Mouse (Mus musculus): ENCODE results near the gene Bnip3. TPM values are rescaled to one million over a fixed set of nuclear protein-coding genes. Genes with fewer than 3 reads are reported as not detected.

Bnip3 gene
- polyA plus RNA-seq, 1 experiment from 2014 or later: 120 TPM

DNA sequence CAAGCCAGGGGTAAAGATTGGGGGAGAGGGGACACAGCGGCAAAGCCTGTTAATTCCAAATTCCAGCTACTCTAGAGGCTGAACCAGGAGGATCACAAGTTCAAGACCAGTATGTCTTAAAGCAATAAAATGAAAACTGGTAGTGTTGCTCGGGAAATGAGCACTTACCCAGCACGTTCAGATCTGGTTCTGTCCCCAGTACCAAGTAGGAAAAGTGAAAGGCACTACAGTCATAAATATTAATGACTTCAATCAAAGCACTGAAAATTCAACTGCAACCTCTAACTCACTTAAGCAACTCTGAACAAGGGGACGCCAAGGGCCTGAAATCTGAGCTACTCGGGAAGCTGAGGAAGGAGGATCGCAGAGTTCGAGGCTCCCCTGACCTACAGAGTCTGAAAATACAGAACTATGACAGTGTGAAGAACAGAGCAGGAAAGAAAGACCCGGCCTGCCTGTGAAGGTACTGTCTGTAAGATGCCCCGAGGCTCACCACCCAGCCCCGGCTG is 497 bp downstream of the Bnip3 start:
- Histone ChIP-seq H3K9me3 (ENCODE audit: control insufficient read depth, low read length) (no peaks in the 10 kb centered on the region), H3K27me3 (ENCODE audit: control insufficient read depth, insufficient read depth, low read length) (peaks cover 4% of the 10 kb centered on the region; the same call in 1 of the 2 replicates), H3K36me3 (replicated peaks; ENCODE audit: control insufficient read depth, insufficient read depth) (no peaks in the 10 kb centered on the region), H3K9ac (peak overlapping the region; percentile 74), H3K4me2 (replicated peaks) (peak overlapping the region; percentile 80), H3K4me1 (replicated peaks; ENCODE audit: control insufficient read depth, insufficient read depth, low read length) (peaks cover 21% of the 10 kb centered on the region), H3K4me3 (replicated peaks; ENCODE audit: low read length) (peak overlapping the region; percentile 58), H3K27ac (no peak overlapping the region)
- WGBS: 4% methylated on average over 10 of the region's 10 CpGs
- ATAC-seq (ENCODE audit: low FRiP score): no peak
- DNase-seq (ENCODE audit: low spot score): peak; percentile 32

DNA sequence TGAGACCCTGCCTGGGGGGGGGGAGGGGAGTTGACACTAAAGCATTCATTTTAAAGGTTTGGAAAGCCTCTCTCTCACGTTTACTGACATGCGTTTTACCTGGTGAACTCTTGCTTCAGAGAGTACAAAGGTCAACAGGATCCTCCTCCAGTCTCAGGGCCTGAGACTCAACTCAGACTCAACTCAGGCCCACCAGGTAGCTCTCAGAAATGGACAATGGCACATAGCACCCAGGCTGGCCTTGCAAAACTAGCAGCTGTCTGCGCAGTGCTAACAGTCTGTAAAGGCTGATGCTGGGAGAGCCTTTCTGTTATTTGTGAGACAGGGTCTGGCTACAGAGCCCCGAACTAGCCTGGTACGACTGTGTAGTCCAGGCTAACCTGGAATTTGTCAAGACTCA is 1.3 kb downstream of the Bnip3 start:
- H3K4me3 ChIP-seq (replicated peaks; ENCODE audit: low read length): no peak overlapping the region
- H3K9ac ChIP-seq: peak overlapping the region; percentile 74; the same call in 1 of the 2 replicates
- 62% methylated on average over 5 of the region's 5 CpGs for WGBS

DNA sequence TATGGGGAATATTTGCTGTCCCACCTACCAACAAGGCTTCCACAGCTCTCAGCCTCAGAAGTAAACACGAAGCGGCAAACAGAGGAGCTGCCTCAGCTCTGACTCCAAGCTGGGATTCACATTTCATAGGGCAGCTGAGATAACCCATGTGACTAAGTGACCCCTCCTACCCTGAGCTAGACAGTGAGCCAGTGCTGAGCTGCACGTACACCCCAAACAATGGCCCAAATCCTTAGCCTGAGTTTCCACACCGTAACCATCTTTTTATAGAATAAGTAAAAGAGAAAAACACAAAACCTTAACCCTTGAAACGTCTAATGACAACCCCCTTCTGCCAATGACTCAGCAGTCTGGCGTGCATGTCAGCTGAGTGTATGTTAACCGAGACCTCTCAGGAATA is 2.3 kb downstream of the Bnip3 start:
- 9% methylated on average over 7 of the region's 7 CpGs for WGBS
- Histone ChIP-seq H3K9ac (peak overlapping the region; percentile 38), H3K36me3 (replicated peaks; ENCODE audit: control insufficient read depth, insufficient read depth) (no peaks in the 10 kb centered on the region), H3K9me3 (ENCODE audit: control insufficient read depth, low read length) (no peaks in the 10 kb centered on the region), H3K27me3 (ENCODE audit: control insufficient read depth, insufficient read depth, low read length) (peaks cover 4% of the 10 kb centered on the region; the same call in 1 of the 2 replicates), H3K27ac (no peak overlapping the region), H3K4me3 (replicated peaks; ENCODE audit: low read length) (0 out of 2 replicates have a peak overlapping the region, but pooled peaks have one; percentile 1), H3K4me1 (replicated peaks; ENCODE audit: control insufficient read depth, insufficient read depth, low read length) (peaks cover 21% of the 10 kb centered on the region), H3K4me2 (replicated peaks) (peak overlapping the region; percentile 43)
- DNase-seq (ENCODE audit: low spot score): peak; percentile 33
- ATAC-seq (ENCODE audit: low FRiP score): no peak

More for the DNA sequence above, 1.3 kb downstream of the Bnip3 start:
- H3K9me3 ChIP-seq (ENCODE audit: control insufficient read depth, low read length): no peaks in the 10 kb centered on the region
- ATAC-seq (ENCODE audit: low FRiP score) (no peak), DNase-seq (ENCODE audit: low spot score) (no peak)
- peak overlapping the region; percentile 80 for H3K4me2 ChIP-seq (replicated peaks)
- H3K4me1 ChIP-seq (replicated peaks; ENCODE audit: control insufficient read depth, insufficient read depth, low read length): peaks cover 21% of the 10 kb centered on the region
- peaks cover 4% of the 10 kb centered on the region; the same call in 1 of the 2 replicates for H3K27me3 ChIP-seq (ENCODE audit: control insufficient read depth, insufficient read depth, low read length)
- no peak overlapping the region for H3K27ac ChIP-seq
- no peaks in the 10 kb centered on the region for H3K36me3 ChIP-seq (replicated peaks; ENCODE audit: control insufficient read depth, insufficient read depth)

DNA sequence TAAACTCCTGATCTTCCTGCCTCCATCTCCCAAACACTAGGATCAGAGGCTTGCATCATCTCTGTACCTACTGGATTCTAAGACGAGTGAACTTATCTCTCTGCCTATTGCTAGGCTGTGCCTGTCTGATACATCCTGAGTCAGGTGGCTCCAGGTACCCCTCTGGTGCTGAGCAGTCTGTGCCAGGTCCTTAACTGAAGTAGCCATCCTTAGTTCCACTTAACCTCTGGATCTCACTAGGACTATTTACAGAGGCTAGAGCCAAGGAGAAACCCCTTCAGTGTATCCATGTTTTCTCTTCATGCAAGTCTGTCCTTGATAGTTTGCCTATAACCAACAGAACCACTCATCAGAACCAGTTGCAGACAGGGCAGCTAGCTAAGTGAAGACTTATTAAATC is 2.9 kb downstream of the Bnip3 start:
- Histone ChIP-seq H3K4me2 (replicated peaks) (peak overlapping the region; percentile 43), H3K27ac (no peak overlapping the region), H3K9ac (peak overlapping the region; percentile 38), H3K27me3 (ENCODE audit: control insufficient read depth, insufficient read depth, low read length) (peaks cover 4% of the 10 kb centered on the region; the same call in 1 of the 2 replicates), H3K36me3 (replicated peaks; ENCODE audit: control insufficient read depth, insufficient read depth) (no peaks in the 10 kb centered on the region), H3K4me1 (replicated peaks; ENCODE audit: control insufficient read depth, insufficient read depth, low read length) (peaks cover 21% of the 10 kb centered on the region), H3K4me3 (replicated peaks; ENCODE audit: low read length) (0 out of 2 replicates have a peak overlapping the region, but pooled peaks have one; percentile 1), H3K9me3 (ENCODE audit: control insufficient read depth, low read length) (no peaks in the 10 kb centered on the region)
- ATAC-seq (ENCODE audit: low FRiP score): no peak
- DNase-seq (ENCODE audit: low spot score): no peak
- WGBS: 84% methylated on average over 1 of the region's 1 CpGs

DNA sequence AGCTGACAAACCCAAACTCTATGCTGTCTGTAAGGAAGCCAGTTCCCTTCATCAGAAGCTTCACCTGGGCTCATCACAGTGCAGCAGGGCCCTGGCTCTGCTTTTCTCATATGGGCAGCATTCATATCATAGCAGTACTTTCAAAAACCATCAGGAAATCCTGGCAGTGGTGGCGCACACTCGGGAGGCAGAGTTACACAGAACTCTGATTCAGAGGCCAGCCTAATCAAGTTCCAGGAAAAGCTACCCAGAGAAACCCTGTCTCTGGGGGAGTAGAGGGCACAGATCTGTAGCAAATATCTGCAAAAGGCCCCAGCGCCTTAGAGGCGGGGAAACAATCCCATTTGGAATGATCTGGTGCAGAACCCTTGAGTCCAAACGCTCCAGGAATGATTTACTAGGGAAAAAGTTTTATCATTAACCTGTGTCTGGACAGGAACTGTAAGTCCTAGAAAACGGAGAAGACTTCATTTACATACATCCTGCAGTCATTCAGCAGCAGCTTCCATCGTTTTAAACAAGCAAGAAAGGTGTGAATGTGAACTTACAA is 5.4 kb downstream of the Bnip3 start:
- WGBS: 76% methylated on average over 7 of the region's 7 CpGs
- no peak overlapping the region for H3K27ac ChIP-seq
- ATAC-seq (ENCODE audit: low FRiP score) (no peak), DNase-seq (ENCODE audit: low spot score) (no peak)
- no peaks in the 10 kb centered on the region for H3K27me3 ChIP-seq (ENCODE audit: control insufficient read depth, insufficient read depth, low read length)
- H3K4me1 ChIP-seq (replicated peaks; ENCODE audit: control insufficient read depth, insufficient read depth, low read length): peaks cover 21% of the 10 kb centered on the region
- no peak overlapping the region for H3K9ac ChIP-seq
- H3K4me3 ChIP-seq (replicated peaks; ENCODE audit: low read length): no peak overlapping the region
- no peak overlapping the region for H3K4me2 ChIP-seq (replicated peaks)
- no peaks in the 10 kb centered on the region for H3K36me3 ChIP-seq (replicated peaks; ENCODE audit: control insufficient read depth, insufficient read depth)
- no peaks in the 10 kb centered on the region for H3K9me3 ChIP-seq (ENCODE audit: control insufficient read depth, low read length)

DNA sequence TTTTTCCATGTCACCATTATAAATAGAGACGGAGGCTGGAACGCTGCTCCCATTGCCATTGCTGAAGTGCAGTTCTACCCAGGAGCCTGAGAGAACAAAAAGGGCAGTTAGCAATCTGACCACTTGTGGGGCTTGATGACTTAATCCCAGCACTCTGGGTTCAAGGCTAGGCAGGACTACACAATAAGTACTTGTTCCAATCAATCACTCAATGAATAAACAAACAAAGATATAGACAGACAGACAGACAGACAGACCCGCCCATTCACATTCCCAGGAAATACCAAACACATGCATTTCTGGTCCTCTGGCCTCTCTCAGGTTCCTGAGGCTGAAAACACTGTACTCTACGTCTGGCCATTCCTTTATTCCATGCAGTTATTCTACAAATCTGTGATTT is 10.6 kb downstream of the Bnip3 start:
- Histone ChIP-seq H3K4me2 (replicated peaks) (no peak overlapping the region), H3K27ac (no peak overlapping the region), H3K4me1 (replicated peaks; ENCODE audit: control insufficient read depth, insufficient read depth, low read length) (no peaks in the 10 kb centered on the region), H3K27me3 (ENCODE audit: control insufficient read depth, insufficient read depth, low read length) (no peaks in the 10 kb centered on the region), H3K36me3 (replicated peaks; ENCODE audit: control insufficient read depth, insufficient read depth) (peaks cover 18% of the 10 kb centered on the region), H3K9ac (no peak overlapping the region), H3K4me3 (replicated peaks; ENCODE audit: low read length) (no peak overlapping the region), H3K9me3 (ENCODE audit: control insufficient read depth, low read length) (no peaks in the 10 kb centered on the region)
- no peak for DNase-seq (ENCODE audit: low spot score)
- 90% methylated on average over 4 of the region's 4 CpGs for WGBS
- ATAC-seq (ENCODE audit: low FRiP score): no peak

DNA sequence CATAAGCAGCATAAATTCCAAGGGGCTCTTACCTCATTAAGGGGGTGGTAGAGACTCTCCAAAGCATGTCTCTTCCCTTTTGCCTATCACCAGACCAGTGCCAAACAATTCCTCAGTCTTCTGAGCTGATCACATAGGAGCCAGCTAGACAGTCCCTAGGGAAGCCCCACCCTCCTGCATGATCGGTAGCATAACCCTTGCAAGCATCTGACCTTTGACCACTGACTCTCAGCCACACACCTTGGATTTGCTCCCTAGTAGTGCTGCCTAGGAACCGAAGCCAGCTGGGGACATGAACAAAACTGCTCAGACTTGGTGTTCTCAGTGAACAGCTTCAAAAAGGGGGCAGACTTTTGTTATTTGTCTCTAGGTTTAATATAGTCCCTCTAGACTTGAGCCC is 11.2 kb downstream of the Bnip3 start:
- Histone ChIP-seq H3K4me3 (replicated peaks; ENCODE audit: low read length) (no peak overlapping the region), H3K4me1 (replicated peaks; ENCODE audit: control insufficient read depth, insufficient read depth, low read length) (no peaks in the 10 kb centered on the region), H3K27me3 (ENCODE audit: control insufficient read depth, insufficient read depth, low read length) (no peaks in the 10 kb centered on the region), H3K36me3 (replicated peaks; ENCODE audit: control insufficient read depth, insufficient read depth) (peaks cover 18% of the 10 kb centered on the region), H3K9ac (no peak overlapping the region), H3K27ac (no peak overlapping the region), H3K9me3 (ENCODE audit: control insufficient read depth, low read length) (no peaks in the 10 kb centered on the region), H3K4me2 (replicated peaks) (no peak overlapping the region)
- no peak for DNase-seq (ENCODE audit: low spot score)
- ATAC-seq (ENCODE audit: low FRiP score): no peak
- WGBS: 83% methylated on average over 2 of the region's 2 CpGs

DNA sequence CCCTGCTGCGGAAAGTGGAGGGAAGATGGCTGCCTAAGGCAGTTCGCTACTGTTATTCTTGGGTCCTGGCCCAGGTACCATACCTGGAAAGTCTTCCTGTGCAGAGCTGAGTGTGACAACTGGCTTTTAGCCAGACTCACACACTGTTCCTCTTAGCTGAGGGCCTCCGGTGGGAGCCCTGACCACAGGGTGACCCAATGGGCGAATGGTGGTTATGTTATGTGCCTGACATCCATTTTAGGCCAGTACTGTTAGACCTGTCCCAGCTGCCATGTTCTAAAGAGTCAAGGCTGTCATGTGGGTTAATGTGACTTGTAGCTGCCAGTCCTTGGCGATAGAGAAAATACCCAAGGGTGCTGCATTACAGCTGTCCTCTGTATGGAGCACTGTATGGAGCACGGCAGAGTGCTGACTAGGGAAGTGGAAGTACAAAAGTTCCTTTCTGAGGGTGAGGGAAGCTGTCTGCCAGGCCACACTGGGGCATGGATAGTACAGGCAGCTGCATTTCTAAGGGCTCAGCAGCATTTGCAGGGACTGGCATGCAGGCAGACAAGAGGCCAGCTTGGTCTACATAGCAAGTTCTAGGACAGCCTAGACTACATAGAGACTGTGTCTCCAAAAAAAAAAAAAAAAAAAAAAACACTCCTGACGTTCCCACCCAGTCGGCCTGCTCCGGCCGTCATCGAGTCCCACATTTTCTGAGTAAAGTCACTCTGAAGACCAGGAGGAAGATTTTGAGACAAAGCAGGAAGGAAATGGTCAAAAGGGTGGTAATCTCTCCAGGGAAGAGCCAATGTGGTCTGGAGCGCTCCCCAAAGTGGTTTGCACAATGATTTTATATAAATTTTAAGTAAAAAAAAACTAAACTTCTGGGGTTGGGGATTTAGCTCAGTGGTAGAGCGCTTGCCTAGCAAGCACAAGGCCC is 23.7 kb downstream of the Bnip3 start:
- WGBS: 86% methylated on average over 12 of the region's 13 CpGs
- no peak overlapping the region for H3K4me3 ChIP-seq (replicated peaks; ENCODE audit: low read length)
- H3K4me1 ChIP-seq (replicated peaks; ENCODE audit: control insufficient read depth, insufficient read depth, low read length): no peaks in the 10 kb centered on the region
- no peaks in the 10 kb centered on the region for H3K9me3 ChIP-seq (ENCODE audit: control insufficient read depth, low read length)
- no peak for ATAC-seq (ENCODE audit: low FRiP score)
- no peak overlapping the region for H3K9ac ChIP-seq
- no peak overlapping the region for H3K27ac ChIP-seq
- H3K27me3 ChIP-seq (ENCODE audit: control insufficient read depth, insufficient read depth, low read length): no peaks in the 10 kb centered on the region
- H3K36me3 ChIP-seq (replicated peaks; ENCODE audit: control insufficient read depth, insufficient read depth): peaks cover 39% of the 10 kb centered on the region
- no peak overlapping the region for H3K4me2 ChIP-seq (replicated peaks)
- DNase-seq (ENCODE audit: low spot score): no peak

DNA sequence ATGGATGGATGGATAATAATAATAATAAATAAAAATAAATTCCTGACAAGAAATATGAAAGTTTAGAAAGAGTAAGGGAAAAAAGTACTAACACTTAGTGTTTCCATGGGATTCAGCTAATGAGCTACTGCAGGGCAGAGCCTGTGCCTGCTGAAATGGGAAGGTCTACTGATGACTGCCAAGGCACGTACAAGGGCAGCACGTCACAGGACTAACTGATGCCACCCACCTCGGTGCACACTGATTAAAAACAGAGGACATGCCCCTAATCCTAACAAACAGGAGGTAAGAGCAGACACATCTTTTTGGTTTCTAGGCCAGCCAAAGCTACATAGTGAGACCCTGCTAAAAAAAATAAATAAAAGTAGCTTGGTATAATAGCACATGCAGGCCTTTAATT is 25.6 kb downstream of the Bnip3 start:
- ATAC-seq (ENCODE audit: low FRiP score) (no peak), DNase-seq (ENCODE audit: low spot score) (no peak)
- no peak overlapping the region for H3K9ac ChIP-seq
- no peak overlapping the region for H3K4me2 ChIP-seq (replicated peaks)
- H3K4me3 ChIP-seq (replicated peaks; ENCODE audit: low read length): no peak overlapping the region
- H3K4me1 ChIP-seq (replicated peaks; ENCODE audit: control insufficient read depth, insufficient read depth, low read length): no peaks in the 10 kb centered on the region
- no peak overlapping the region for H3K27ac ChIP-seq
- H3K36me3 ChIP-seq (replicated peaks; ENCODE audit: control insufficient read depth, insufficient read depth): peaks cover 58% of the 10 kb centered on the region
- 97% methylated on average over 3 of the region's 3 CpGs for WGBS
- no peaks in the 10 kb centered on the region for H3K9me3 ChIP-seq (ENCODE audit: control insufficient read depth, low read length)
- no peaks in the 10 kb centered on the region for H3K27me3 ChIP-seq (ENCODE audit: control insufficient read depth, insufficient read depth, low read length)

All from hindbrain, embryonic 14.5 days (tissue).